Mouse (Mus musculus) 416B (cell line): ENCODE data around the gene Cryz.

ENCODE experiments used
- DNase-seq: peaks from one replicate; pipeline ENCODE4 v3.0.0; 2011; ENCODE audit warnings: low read depth

Cryz gene

GRCm38 (mm10) chr3:154596488-154596933 is at the start of gene Cryz:
Cryz (plus strand) TSS chr3:154596711.
- peak; percentile 89 for DNase-seq

GRCm38 (mm10) chr3:154547549-154548426 is 48.7 kb upstream of the Cryz start:
- DNase-seq = no peak

- DNase-seq = no peak
These were observed 47.6 kb upstream of the Cryz start for GRCm38 (mm10) chr3:154548868-154549301.

- no peak for DNase-seq
These were observed 46.0 kb upstream of the Cryz start for GRCm38 (mm10) chr3:154550326-154551034.

- DNase-seq = no peak
These were observed 45.5 kb upstream of the Cryz start for GRCm38 (mm10) chr3:154551035-154551411.

- no peak for DNase-seq
These were observed 34.3 kb upstream of the Cryz start for GRCm38 (mm10) chr3:154562192-154562591.

GRCm38 (mm10) chr3:154565437-154565836 is 31.1 kb upstream of the Cryz start:
- no peak for DNase-seq

GRCm38 (mm10) chr3:154570029-154570575 is 26.4 kb upstream of the Cryz start:
- no peak for DNase-seq

- no peak for DNase-seq
These were observed 25.7 kb upstream of the Cryz start for GRCm38 (mm10) chr3:154570786-154571185.

- DNase-seq = peak; percentile 71
These were observed 24.1 kb upstream of the Cryz start for GRCm38 (mm10) chr3:154572341-154572972.

GRCm38 (mm10) chr3:154573666-154574065 is 22.8 kb upstream of the Cryz start:
- peak; percentile 26 for DNase-seq

- no peak for DNase-seq
These were observed 18.6 kb upstream of the Cryz start for GRCm38 (mm10) chr3:154577895-154578294.

GRCm38 (mm10) chr3:154584351-154584750 is 12.2 kb upstream of the Cryz start:
- no peak for DNase-seq

GRCm38 (mm10) chr3:154590971-154591370 is 5.5 kb upstream of the Cryz start:
- DNase-seq = no peak

- peak; percentile 23 for DNase-seq
These were observed 4.9 kb upstream of the Cryz start for GRCm38 (mm10) chr3:154591621-154592020.

GRCm38 (mm10) chr3:154593596-154593995 is 2.9 kb upstream of the Cryz start:
- no peak for DNase-seq

- no peak for DNase-seq
These were observed 2.4 kb upstream of the Cryz start for GRCm38 (mm10) chr3:154594156-154594555.

- DNase-seq = peak; percentile 94
These were observed 533 bp downstream of the Cryz start, which contains the start of gene Tyw3 for GRCm38 (mm10) chr3:154596934-154597554. Tyw3 (minus strand) TSS chr3:154597104.

- peak; percentile 24 for DNase-seq
These were observed 1.1 kb downstream of the Cryz start for GRCm38 (mm10) chr3:154597561-154597960.

- no peak for DNase-seq
These were observed 5.6 kb downstream of the Cryz start for GRCm38 (mm10) chr3:154602141-154602540.

GRCm38 (mm10) chr3:154604871-154605270 is 8.4 kb downstream of the Cryz start:
- no peak for DNase-seq

GRCm38 (mm10) chr3:154607896-154608295 is 11.4 kb downstream of the Cryz start:
- DNase-seq = no peak
